Mouse (Mus musculus): ENCODE data around the gene Zc3h7a.
"Not testable (repeated sequence)": the region's sequence is repeated elsewhere in the genome, so short reads cannot be mapped to it uniquely, and the experiment has no call there.

Gene Zc3h7a

DNA sequence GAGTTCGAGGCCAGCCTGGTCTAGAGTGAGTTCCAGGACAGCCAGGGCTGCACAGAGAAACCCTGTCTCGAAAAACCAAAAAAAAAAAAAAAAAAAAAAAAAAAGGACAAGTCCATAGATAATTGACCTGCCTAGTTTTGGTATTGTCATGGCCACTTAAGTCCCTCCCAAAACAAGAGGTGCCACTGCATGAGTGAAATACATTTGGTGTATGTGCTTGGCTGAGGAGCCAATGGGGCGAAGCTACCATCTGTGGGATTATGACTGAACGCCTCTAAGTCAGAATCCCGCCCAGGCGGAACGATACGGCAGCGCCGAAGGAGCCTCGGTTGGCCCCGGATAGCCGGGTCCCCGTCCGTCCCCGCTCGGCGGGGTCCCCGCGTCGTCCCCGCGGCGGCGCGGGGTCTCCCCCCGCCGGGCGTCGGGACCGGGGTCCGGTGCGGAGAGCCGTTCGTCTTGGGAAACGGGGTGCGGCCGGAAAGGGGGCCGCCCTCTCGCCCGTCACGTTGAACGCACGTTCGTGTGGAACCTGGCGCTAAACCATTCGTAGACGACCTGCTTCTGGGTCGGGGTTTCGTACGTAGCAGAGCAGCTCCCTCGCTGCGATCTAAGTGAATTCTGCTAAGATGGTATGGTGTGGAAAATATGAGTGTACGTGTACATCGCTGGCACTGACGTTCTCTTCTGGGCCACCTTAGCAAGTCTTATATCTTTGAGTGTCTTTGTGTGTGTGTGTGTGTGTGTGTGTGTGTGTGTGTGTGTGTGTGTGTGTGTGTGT lies 32.3 kb downstream of the Zc3h7a start:
- DNase-seq (ENCODE audit: extremely low read depth, insufficient read length, low spot score): not testable (repeated sequence)

DNA sequence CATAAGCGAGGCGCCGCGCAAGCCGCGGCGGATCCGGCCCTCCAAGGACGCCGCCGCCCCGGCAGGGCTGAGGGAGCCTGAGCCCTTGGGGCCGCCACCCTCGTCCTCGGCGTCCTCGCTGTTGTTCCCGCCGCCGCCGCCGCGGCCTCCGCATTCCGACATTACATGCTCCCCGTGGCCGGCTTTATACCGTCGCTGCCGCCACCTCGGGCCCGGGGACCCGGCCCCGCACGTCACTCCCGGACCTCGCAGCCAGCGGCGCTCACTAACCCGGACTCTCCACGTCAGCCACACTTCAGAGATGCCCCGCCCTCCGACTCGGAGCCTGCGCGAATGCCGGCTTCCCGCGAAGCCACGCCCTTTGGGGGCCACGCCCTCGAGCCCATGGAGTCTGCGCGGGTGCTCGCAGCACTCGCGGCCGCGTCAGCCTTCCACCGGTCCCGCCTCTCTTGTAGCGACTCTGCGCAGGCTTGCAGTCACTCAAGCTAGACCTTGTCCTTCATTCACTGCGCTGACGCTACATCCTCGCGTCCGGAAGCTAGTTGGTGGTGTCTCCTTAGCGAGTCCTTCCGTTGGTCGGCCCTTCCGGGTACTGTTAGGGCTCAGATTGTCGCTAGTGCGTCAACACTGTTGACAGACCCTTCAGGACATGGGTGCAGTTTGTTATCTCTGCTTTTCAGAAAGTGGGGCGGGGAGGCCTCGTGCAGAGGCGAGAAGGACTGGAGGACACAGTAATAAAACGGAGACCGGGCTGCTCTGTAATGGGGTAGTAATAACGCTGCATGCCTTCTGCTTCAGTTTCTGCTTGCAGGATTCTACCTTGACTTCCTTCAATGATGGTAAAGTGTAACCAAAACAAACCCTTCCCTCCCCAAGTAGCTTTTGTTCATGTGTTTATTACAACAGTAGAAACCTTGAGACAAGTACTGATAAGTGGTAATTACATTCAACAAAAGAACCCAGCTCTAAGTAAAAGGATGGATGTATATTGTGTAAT lies 41.5 kb downstream of the Zc3h7a start, which contains the start of gene Txndc11:
Txndc11 (minus strand) TSS at position 303 of the 997 bp plus-strand sequence.
- peak; percentile 100 for DNase-seq (ENCODE audit: extremely low read depth, insufficient read length, low spot score)

DNA sequence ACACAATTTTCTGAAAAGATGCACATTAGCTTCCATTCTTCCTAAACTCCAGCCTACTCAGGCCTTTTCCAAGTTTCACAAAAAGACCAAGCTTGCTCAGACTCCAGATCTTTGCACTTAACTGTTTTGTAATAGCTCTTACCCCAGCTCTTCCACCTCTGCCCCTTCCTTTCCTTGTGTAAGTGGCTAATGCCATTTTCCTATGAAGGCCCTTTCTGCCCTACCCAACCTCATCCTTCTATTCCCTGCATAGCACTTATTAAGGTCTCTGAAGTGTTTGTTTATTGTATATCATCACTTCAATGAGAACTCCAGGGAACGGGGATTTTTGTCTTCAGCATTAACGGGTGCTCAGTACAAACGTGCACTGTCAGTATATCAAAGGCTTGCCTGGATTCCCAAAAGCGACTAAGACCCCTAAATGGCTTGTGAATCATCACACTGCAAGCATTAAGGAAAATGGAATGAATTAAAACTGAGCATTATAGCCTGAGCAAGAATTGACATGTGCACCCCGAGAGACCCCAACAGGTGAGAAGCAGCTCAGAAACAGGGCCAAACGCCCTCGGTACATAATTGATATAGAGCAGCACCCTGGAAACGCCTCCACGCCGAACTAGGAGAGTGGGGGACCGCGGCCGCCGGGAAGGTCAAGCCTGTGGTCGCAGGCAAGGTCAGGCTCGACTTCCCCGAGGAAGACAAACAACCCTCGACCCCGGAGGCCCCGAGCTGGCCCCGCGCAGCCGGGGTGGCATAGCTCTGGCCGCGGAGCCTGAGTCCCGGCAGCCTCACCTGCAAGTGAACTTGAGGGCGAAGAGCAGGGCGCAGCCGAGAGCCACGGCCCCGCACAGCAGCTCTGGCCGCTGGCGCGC lies 42.5 kb downstream of the Zc3h7a start:
- no peak for DNase-seq (ENCODE audit: extremely low read depth, insufficient read length, low spot score)

DNA sequence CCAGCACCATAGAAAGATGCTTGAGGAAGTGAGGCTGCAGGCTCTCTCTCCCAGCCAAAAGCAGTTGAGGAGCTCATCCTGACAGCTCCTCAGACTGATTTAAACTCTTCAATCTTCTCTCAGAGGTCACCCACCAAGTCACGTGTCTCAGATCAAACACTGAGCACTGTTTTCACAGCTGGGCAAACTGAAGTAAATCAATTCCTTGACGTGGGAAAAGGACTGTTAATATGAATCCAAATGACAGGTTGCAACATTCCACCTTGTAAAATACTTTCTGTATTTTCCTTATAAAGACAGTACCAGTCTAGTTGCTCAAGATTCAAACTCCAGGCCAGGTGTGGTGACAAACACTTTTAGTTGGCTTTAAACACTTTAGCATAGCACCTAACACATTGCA lies 43.4 kb downstream of the Zc3h7a start:
- no peak for DNase-seq (ENCODE audit: extremely low read depth, insufficient read length, low spot score)

DNA sequence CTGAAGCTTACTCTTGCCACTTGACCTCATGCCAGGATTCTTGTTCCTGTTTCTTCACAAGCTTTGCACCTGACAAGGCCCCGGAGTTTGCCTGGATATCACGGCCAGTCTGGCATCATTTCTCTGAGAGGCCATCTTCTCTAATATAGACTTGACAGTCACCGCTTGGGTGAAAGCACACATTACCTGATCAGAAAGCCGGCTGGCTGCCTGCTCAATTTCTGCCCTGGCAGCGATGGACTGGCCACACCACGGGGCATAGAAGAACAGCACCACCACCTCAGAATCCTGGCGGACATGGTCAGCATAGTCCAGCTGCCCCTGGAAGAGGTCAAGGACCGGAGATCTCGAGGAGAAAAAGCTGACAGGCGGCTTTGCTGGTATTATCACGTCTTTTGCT lies 47.9 kb downstream of the Zc3h7a start:
- no peak for DNase-seq (ENCODE audit: extremely low read depth, insufficient read length, low spot score)

DNA sequence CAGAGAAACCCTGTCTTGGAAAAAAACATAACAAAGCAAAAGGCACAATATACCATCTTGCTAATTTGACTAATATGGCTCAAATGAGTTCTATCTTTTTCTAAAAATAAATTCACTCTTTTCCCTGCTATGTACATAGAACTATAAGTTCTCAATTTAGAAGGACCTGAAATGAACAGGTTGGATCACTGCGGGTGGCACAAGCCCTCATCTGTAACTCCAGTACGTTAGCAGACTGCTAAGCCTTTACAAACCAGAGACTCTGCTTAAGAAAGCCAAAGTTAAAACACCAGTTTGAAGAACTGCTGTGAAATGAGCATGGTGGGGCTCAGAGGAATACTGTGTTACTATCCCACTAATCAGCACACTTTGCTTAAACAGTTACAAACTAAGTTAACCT lies 50.8 kb downstream of the Zc3h7a start:
- no peak for DNase-seq (ENCODE audit: extremely low read depth, insufficient read length, low spot score)

DNA sequence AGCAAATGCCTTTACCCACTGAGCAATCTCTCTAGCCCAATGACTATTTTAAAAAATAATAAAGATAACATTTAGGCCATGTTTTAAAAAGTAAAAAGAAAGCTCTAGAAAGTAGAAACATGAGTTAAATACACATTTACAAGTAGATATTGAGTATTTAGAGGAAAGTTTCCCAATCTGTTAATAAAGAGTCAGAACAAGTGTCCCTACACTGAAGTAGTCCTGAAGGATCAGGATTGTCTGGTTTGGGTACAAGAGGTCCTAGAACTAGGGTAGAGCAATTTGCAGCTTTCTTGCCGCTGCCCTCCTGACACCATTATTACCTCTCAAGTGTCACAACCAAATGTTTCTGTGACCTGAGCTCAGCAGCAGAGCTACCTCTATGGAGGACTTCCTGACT lies 52.1 kb downstream of the Zc3h7a start:
- DNase-seq (ENCODE audit: extremely low read depth, insufficient read length, low spot score): no peak

DNA sequence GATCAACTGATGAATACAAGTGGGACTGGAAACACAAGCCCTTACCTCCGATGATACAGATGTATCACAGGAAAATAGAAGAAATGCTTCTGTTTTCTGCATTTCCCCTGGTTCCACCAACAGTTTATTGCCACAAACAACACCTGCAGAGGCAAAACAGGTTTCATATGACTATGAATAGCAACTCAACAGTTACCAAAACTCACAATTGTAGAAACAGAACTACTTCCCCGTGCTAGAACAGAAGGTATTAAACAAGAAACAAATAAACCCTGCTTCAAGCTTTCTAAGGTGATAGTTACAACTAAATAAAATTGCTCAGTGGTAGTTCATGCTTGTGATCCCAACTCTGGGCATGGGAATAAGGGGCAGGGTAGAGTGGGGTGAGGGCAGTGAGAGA lies 53.6 kb downstream of the Zc3h7a start:
- no peak for DNase-seq (ENCODE audit: extremely low read depth, insufficient read length, low spot score)

DNA sequence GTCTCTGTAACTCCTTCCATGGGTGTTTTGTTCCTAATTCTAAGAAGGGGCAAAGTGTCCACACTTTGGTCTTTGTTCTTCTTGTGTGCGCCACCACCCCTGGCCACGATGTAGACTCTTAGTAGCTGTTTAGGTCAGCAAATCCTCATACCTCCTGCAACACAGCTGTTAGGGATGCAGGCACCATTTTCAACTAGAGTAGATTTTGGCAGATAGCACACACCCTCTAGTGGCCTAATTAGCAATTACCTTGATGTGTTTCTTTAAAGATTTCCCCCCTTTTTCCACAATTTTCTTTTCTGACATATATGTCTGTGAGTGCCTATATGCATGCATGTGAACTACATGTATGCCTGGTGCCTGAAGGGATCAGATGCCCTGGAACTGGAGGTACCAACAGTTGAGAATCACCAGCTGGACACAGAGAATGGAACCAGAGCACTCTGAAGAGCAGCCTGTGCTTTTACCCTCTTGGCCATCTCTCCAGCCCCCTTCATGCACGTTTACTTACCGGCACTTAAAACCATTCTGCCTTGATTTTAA lies 66.9 kb downstream of the Zc3h7a start:
- DNase-seq (ENCODE audit: extremely low read depth, insufficient read length, low spot score): no peak

DNA sequence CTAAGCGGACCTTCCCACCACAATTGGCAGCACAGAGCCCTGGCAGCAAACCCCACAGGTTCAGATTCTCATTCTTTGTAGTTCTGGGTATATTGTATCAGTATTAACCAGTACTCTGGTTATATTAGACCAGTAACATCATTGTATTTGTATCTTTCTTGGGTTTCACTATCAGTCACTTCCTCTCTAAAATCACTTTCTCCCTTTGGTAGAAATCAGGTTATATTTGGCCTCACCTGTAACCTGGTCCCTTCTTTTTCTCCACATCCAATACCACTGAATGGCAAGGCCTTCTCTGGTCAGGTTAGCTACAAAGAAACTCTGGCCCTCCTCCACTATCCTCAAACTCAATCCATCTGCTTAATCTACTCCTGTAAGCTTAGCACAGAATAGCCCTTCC lies 71.3 kb downstream of the Zc3h7a start:
- no peak for DNase-seq (ENCODE audit: extremely low read depth, insufficient read length, low spot score)

DNA sequence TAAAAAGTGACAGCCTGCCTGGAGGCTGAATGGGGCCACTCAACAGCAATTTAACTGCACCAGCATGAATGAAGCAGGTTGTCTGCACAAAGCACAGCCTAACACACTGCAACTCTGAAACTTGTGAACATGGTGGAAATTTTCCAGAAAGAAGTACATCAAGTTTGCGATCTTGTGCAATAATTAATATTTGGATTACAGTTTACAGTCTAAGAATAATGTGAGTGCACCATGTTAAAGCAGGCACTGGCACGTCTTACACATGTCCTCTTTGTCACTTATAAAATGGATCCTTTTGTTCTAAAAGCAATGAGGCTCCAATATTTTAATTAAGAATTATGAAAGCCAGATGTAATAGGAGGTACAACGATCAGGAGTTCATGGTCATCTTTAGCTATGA lies 78.9 kb downstream of the Zc3h7a start:
- DNase-seq (ENCODE audit: extremely low read depth, insufficient read length, low spot score): no peak

DNA sequence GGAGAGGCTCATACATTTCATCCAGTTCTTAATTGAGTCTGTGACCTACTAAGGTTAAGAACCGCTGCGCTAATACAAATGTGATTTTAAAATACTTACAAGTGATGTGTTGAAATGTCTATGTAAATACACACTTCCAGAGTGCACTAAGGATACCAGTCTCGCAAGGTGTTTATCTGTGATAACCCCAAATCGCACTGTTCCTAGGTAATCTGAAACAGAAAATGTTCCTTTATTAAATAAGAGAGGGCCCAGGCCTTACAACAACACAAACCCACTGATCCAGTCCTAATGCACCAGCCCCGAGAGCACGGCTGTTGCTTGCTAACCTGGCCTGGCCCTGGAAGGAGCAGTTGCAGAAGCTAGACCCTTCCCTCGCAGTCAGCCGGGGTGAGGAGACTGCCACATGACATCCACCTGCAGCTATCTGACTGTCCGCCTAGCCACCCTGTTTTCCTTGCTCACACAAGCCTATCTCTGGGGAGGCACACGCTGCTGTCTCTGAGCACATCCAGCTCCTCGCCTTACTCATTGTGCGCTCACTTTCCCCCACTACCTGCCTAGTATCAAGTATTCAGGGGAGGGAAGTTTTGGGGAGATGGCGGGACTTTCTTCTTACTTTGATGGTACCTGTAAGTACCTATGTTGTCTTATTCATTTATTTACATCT lies 82.3 kb downstream of the Zc3h7a start:
- no peak for DNase-seq (ENCODE audit: extremely low read depth, insufficient read length, low spot score)

DNA sequence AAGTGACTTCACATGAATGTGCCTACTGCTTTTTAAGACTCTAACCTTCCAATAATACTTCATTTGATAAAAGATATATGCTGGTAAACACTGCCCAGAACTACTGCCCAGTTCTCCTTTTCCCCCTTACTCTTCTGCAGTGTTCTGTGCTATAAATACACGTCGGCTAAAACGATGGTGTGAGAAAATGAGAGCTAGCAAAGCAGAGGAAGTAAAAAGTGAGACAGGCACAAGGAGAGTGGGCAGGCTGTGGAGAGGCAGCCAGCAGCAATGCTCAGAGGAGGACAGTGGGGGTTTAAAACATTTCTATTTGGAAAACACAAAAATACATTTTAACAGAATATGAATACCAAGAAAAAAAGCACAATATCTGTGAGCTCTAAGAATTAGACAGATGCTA lies 83.7 kb downstream of the Zc3h7a start:
- no peak for DNase-seq (ENCODE audit: extremely low read depth, insufficient read length, low spot score)

DNA sequence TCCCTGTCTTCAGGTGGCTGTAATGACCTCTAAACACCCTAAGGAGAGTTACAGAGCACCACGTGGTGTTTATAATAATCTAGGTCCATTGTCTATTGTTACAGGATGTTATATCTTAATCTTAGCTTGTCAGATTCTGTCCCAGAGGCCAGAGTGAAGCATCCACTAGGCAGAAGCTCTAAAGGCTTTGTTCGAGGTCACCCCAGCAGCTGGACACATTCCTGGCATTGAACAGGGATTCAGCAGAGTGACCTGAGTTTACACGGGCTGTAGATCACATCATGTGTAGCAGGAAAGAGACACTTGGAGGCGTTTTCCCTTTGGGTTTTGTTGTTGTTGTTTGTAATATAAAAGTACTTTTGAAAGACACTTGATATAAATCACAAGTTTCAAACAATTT lies 84.1 kb downstream of the Zc3h7a start:
- no peak for DNase-seq (ENCODE audit: extremely low read depth, insufficient read length, low spot score)

DNA sequence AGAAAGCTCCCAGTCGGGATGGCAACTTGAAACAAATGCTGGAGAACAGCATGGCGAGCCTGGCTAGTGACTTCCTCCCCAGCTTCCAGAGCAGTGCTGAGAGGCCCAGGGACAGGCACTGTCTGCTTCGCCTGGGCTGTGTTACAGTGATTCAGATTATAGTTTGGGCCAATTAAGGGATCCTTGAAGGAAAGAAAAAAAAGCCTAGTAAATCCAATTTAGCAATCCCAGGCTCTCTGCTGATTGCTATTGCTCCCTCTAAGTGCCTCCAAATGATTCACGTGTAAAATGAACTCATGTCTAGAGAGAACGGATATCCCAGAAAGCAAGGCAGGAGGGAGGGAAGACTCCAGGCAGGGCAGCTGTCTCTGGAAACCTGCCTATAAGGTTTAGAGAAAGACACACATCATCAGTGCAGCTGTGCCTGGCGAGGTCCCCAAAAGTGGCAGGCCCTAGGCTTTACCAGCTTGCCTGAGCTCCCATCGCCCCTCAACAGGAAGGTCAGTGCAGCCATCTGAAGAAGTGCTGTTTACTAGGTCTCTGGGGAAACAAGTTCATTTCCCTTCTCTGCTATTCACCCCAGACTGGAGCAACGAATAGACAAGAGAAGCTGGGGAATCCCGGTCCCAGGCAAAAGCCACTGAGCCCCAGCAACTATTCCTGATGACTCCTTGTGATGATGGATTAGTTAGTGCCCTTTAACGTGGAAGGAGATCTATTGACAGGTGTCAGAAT lies 85.2 kb downstream of the Zc3h7a start:
- DNase-seq (ENCODE audit: extremely low read depth, insufficient read length, low spot score): no peak

DNA sequence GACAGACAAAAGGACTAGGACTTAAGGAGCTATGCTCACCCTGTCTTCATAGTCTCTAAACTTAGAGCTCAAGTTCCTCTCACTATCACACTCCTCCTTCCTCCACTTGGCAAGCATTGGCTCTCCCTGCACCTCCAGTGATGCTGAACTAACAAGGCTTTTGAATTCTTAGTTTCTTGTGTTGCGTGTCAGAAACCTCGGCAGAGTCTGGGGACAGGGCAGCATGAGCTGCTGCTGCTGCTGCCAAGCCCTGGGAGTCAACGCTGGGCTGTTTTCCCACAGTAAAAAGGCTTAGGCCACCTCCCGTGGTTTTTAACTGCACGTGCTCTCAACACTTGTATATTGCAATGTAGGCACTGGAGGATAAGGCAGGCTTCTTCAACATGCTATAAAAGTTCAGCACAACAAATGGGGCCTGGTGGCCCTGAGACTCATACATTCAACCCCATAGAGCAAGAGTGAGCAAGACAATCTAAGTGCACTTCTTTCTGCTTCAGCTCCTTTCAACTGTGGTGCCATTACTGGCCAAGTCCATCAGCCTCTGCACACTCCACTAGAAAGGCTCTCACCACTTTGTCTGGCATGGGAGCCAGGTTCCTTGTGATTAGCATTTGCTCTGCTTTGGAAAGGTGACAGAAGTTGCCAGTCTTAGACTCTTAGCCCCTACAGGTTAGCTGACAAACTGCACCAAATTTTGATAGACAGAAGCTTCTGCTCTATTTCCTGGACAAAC lies 89.2 kb downstream of the Zc3h7a start:
- DNase-seq (ENCODE audit: extremely low read depth, insufficient read length, low spot score): no peak

All from 3134 (cell line).